Mouse (Mus musculus) lung, adult 2 months (tissue): ENCODE data around the gene Mesp1.

Experiments
- CTCF ChIP-seq: fragments of 200-500 bp; IDR thresholded peaks from 2 replicates; pipeline ENCODE4 v1.5.1; 2011; ENCODE audit warnings: mild to moderate bottlenecking, low read length, control low read depth; ENCODE audit not compliant: insufficient read depth
- POLR2A ChIP-seq: fragments of 200-500 bp; IDR thresholded peaks from 2 replicates; pipeline ENCODE4 v1.6.1; 2011; ENCODE audit warnings: low read depth, mild to moderate bottlenecking, control low read depth, low read length, borderline replicate concordance; ENCODE audit errors: extremely low read depth

- TF ChIP-seq POLR2A = peak; percentile 39; the same call in 1 of the 2 replicates
- TF ChIP-seq CTCF = no peak
These were observed 50.7 kb downstream of the Mesp1 start, which contains the start of the genes Pex11a and Wdr93 for GRCm38 (mm10) chr7:79742659-79743536.
